Mouse (Mus musculus) adrenal gland, postnatal 14 days (tissue): Measurements from ENCODE around the gene Spata32. TPM values are rescaled to one million over a fixed set of nuclear protein-coding genes. Genes with fewer than 3 reads are reported as not detected.

Source experiments
- DNase-seq: peaks from one replicate; pipeline ENCODE4 v3.0.0; 2021; ENCODE audit warnings: mixed read lengths
- total RNA-seq: library from RNA; stranded (reverse); gene quantifications from 2 replicates; pipeline ENCODE4 v1.2.3, GENCODE M21; 2021

Gene Spata32
- total RNA-seq, 1 experiment from 2014 or later = not detected

- peak; percentile 3 for DNase-seq
Measured at GRCm38 (mm10) chr11:103173041-103173770, 45.0 kb downstream of the Spata32 start.

DNA sequence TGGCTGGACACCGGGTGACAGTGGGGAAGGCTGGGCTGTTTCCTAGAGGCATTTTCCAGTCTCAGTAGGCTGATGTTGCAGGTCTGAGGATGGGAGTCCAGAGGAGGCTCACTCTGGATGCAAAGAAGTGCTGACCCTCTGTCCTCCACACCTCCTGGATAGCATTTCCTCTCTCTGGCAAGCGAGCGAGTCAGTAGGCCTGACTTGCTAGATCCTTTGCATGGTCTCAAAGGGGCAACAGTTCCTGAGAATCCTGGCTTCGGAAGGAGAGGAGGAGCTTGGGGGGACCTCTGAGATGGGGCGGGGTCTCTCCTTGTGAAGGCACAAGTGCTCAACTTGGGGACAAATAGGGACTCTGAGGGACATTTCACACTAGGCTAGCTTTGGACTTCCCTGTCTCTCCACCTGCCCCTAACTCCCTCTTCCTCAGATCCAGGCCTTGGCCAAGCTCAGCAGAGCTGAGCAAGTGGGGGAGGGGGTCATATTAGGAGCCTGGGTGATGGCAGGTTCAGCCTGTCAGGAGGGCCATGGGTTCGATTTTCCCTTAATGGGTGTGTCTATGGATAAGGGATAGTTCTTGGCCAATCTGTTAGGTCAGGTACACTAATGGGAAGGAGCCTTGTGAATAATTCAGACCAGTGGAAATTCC is 45.7 kb downstream of the Spata32 start:
- peak; percentile 4 for DNase-seq

DNA sequence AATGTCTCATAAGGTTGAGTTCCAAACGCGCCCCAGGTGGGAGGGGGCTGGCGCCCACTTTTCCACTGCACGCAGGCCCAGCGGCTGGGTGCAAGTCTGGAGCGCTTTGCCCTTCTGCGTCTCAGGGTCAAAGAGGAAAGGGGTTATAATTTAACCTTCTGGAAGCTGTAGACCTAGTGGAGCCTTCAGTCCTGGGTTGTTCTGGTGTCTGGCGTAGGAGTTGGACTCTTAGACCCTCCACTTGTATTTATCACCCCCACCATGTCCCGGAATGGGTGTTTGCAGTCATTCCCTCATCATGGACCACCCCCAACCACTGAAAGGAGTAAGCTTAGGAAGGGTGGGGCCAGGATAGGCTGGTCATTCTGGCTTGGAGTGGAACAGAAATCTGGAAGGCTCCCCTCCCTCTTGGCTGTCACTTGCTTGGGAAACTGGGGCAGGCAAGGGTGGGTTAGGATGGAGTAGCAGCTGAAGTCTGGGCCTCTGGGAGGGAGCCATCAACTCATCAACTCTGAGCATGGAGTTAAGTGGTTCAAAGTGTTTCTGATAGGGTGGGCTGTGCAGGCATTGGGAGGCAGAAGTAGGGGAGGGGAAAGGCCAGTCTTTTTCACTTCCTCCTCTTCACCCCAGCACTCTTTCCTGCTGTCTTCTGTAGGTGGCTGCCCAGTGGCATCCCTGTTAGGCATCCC is 46.4 kb downstream of the Spata32 start:
- DNase-seq = peak; percentile 6

- DNase-seq = peak; percentile 43
Measured at GRCm38 (mm10) chr11:103171286-103171620, 47.0 kb downstream of the Spata32 start.

DNA sequence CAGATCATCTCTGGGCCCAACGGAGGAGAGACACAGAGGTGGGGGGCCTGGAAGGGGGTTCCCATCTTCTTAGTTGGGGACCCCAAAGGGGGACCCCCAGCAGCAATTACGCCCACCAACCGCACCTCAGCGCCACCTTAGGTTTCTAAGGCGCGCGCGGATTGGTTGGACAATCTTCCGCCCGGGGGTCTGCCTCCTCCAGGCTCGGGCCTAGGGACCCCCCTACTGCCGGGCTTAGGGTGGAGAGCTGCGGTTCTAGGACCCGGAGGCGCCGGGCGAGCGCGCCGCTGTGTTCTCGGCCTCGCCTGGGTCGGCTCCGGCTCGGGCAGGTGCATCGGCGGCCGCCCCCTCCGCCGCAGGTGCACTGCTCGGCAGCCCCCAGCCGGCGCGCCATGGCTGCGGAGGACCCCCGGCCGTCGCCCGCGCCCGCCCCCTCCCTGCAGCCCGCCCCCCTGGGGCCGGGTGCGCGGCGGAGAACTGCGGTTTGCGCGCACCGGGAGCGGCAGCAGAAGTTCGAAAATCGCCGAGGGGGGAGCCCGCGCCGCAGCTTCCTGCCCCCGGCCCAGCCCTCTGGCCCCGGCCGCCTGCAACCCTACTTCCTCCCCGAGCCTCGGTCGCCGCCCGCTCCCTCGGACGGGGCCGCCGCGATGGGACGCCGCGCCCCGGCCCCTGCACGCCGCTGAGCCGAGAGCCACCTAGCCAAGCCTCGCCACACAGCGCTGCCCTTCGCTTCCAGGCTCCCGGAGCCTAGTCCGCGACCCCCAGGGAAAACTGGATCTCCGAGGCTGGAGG is 47.5 kb downstream of the Spata32 start, which contains the start of gene Fmnl1:
Fmnl1 (plus strand) TSS at position 614 of the 792 bp plus-strand sequence.
- peak; percentile 71 for DNase-seq

DNA sequence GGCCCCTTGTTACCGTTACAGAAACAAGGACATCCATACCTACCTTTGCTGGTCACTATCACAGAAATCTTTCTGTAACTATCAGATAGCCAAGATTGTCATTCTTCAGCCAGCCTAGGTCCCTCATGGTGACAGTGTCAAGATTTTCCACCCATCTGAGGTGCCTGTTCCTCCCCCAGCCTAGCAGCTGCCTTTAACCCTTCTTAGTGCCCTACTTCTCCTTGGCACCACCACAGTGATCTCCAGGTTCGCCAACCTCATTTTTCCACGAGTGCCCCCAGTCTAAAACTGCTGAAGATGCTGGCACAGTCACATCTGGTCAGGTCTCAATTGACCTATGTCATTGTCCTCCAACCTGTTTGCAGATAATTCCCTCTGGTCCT is 48.1 kb downstream of the Spata32 start:
- no peak for DNase-seq

DNA sequence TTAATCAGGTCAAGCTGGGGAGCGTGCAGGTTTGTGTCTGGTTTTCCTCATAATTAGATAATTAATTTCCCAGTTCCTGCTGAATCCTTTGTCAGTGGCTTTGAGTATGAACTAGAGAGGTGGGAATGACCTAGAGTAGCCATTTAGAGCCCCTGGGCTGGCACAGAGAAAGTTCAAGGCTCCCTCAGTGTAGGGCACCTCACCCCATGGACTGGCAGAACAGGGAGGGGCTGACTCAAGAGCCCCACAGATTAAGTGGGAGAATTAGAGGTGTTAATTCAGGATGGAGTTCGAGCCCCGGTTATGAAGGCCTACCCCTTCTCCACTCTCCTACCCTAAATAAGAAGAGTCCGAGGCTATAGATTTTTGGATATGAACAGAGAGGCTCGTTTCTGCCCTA is 48.6 kb downstream of the Spata32 start:
- DNase-seq = no peak

- peak; percentile 82 for DNase-seq
Measured at GRCm38 (mm10) chr11:103168690-103169390, 49.4 kb downstream of the Spata32 start.

- peak; percentile 65 for DNase-seq
Measured at GRCm38 (mm10) chr11:103164391-103164790, 53.8 kb downstream of the Spata32 start.

DNA sequence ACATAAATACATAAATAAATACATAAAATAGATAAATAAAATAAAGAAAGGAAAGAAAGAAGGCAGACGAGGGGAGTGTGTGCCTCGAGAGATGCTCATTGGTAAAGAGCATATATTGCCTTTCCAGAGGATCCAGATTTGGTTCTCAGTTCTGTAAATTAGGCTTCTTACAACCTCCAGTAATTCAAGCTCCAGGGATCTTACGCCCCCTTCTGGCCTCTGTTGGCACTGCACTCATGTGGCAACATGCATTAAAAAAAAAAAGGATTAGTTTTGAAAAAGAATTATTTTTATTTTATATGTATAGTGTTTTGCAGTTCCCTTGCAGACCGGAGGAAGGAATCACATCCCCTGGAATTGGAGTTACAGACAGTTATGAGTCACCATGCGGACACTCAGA is 56.1 kb downstream of the Spata32 start:
- peak; percentile 68 for DNase-seq

- no peak for DNase-seq
Measured at GRCm38 (mm10) chr11:103161449-103161848, 56.8 kb downstream of the Spata32 start.

DNA sequence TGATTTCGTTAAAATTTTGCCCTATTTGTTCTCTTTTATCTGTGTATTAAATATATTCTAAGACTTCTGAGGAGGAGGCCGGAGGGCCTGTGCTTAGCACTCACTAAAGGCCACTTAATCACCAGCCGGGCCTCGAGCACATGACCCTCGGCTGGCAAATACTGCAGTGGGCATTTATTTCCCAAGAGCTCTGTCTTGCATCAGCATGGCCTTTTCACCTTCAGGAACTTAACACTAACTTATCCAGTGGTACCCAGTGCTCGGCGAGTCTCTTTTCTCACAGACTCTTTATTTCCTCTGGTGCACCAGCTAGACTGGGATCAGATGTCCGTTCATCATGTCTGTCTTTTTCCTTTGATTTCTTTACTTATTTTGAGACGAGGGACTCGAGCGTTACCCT is 57.5 kb downstream of the Spata32 start:
- no peak for DNase-seq

- peak; percentile 99 for DNase-seq
Measured at GRCm38 (mm10) chr11:103158621-103159478, 59.4 kb downstream of the Spata32 start.

Other genes starting within 250 kb of the Spata32 start
- 88.8 and 93.1 TPM in 2 replicates for gene Nmt1, start 190.2 kb downstream of the Spata32 start, total RNA-seq
- 65.0 and 66.3 TPM in 2 replicates for gene Dcakd, start 190.1 kb downstream of the Spata32 start, total RNA-seq
- 9.3 and 11.2 TPM in 2 replicates for gene Plcd3, start 116.8 kb downstream of the Spata32 start, total RNA-seq
- gene Acbd4, start 116.8 kb downstream of the Spata32 start, total RNA-seq = 77.8 and 84.9 TPM in 2 replicates
- 57.8 and 62.1 TPM in 2 replicates for gene Hexim1, start 102.2 kb downstream of the Spata32 start, total RNA-seq
- 3.9 and 5.6 TPM in 2 replicates for gene Hexim2, start 86.0 kb downstream of the Spata32 start, total RNA-seq
- gene Fmnl1, start 47.3 kb downstream of the Spata32 start, total RNA-seq = 14.4 and 30.4 TPM in 2 replicates
- 0.45 and 0.93 TPM in 2 replicates for gene 1700023F06Rik, start 9.9 kb downstream of the Spata32 start, total RNA-seq
- gene Map3k14, start 49.0 kb upstream of the Spata32 start, total RNA-seq = 6.5 and 8.7 TPM in 2 replicates
- 19.3 and 31.5 TPM in 2 replicates for gene Arhgap27, start 145.3 kb upstream of the Spata32 start, total RNA-seq
- 17.4 and 19.6 TPM in 2 replicates for gene Plekhm1, start 194.3 kb upstream of the Spata32 start, total RNA-seq